Mouse (Mus musculus) natural killer cell, adult 2 months (primary cell): Measurements from ENCODE around the gene Rae1.

ENCODE experiments used
- DNase-seq, 2 experiments: peaks; one replicate each; pipeline ENCODE4 v3.0.0; 2022; ENCODE audit warnings: low spot score in 2 of 2

Rae1 gene

DNA sequence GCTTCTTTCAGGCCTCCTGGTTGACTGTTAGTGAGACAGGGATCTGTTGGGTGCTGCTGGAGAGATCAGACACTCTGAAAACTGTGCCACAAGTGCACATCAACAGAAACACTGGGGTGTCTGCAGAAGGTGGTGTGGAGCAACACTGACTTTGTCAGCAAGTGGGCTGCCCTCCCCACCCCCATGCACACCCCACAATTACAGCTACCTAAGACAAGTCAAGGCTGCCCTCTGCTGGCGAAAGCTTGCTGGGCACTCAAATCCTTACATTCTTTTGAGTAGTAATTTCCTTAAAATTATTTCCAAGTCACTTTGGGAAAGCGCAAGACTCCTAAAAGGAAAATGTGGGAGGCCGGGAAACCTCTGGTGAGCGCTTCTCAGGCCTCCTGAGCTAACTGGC, 3.7 kb upstream of the Rae1 start:
- DNase-seq = peak; percentile 54 to 74

DNA sequence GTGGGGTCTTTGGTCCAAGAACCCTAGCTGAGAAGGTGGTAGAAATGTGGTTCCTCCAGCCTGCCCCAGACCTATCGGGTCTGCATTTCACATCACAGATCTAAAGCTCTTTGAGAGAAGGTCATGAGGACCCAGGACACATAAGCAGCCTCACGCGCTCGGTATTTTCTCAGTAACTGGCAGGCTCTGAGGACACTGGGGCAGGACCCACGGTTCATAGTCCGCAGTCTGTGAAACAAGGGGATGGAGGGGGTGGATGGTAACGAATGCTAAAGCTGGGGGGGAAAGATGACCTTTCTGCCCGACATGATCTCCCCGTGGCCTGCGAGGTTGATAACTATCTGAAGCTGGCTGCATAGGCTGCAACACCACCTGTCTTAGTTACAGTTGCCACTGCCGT, 2.2 kb upstream of the Rae1 start:
- no peak for DNase-seq

DNA sequence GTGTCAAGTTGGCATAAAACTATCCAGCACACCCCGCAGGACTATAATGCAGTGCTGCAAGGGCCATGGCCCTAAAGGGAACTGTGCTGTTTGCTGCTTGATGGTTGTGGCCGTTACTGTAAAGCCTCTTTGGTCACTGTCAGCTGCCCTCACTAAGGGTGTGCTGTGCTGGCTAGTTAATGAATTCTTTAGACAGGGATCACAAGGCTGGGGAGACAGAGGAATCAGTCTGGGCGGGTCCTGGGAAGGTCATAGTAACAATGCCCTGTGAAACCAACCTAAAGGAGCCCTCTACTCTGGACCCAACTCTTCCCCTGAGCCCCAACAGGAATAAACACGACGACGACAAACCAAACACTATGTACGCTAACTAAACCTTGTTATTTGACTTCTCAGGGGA, 1.4 kb upstream of the Rae1 start:
- no peak for DNase-seq

DNA sequence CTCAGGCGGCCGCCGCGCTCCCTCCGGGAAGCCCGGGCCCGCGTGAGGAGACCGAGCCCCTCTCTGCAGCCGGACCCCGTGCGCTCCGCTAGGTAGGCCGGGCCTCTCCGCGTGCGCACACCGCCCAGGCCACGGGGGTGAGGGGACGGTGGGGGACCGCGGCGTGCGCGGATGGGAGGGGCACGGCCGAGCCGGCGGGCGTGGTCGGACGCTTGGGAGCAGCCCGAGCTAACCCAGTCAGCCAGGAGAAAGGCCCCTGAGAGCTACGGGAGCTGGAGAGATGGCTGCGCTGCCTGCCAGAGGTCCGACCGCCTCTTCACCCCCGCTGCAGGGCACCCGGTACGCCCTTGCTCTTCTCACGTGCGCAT, 352 bp downstream of the Rae1 start:
- DNase-seq = no peak

DNA sequence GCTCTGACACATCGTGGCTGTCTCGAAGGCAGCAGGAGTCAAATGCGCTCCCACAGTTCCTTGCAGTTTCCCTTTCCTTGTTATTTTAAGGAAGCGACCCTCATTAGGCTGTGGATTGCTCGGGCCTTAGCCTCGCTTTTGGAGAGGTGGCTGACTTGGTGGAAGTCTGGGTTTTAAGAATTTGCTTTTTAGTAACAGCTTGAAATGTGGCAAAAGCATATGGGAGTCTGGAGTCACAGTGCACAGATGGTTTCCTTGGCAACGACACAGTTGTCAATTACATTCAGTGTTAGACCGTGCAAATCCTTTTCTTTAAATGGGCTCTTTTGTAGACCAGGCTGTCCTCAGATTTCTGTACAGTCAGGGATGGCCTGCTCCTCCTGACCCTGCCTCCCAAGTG, 1.0 kb downstream of the Rae1 start:
- DNase-seq = no peak

DNA sequence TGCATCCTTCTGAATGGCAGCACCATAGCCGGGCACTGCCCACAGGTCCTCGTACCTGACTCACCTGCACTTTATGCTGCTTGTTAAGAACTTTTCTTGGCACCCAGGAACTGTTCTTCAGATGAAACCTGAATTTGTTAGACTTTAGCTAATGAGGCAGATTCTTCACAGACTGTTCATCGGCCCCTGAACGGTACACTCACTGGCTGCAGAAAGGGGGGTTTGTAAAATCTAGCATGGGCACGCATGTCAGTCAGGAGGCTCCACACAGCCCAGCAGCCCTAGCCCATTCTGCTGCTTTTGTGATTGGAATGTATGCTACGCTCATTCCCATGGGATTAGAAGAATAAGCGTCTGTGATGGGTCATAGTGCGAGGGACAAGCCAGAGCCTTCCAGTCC, 3.8 kb downstream of the Rae1 start:
- no peak for DNase-seq

DNA sequence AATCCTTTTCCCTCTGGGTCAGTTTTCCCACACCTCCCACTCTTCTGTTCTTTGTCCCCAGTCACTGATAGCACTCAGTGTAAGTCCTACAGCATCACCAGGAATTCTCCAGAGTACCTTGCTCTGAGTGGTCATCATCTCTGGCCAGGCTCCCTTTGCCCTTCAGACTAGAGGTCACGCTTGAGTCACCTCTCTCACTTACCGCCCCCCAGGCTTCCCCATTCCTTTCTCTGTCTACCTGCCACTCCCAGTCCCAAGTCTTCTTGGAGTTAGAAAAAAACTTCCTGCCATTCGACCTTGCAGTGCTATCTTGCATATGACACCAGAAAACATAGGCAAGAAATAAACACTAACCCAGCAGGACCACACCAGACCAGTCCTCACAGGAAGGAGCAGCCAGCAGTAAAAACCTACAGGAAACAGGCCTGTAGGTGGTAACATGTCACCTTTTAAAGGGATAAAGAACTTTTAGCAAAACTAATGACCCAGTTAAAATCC, 10.4 kb downstream of the Rae1 start:
- no peak for DNase-seq

DNA sequence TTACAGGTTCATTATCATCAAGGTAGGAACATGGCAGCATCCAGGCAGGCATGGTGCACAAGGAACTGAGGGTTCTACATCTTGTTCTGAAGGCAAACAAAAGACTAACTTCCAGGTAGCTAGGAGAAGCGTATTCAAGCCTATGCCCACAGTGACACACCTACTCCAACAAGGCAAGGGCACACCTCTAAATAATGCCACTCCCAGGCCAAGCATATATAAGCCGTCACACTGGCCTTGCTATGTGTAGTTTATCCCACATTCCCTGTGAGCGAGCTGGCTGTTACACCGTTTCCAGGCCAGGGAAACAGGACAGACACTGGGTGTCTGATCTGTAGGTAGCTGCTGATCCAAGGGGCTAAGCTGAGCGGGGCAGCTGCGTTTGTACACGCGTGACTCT, 11.5 kb downstream of the Rae1 start:
- DNase-seq = no peak

DNA sequence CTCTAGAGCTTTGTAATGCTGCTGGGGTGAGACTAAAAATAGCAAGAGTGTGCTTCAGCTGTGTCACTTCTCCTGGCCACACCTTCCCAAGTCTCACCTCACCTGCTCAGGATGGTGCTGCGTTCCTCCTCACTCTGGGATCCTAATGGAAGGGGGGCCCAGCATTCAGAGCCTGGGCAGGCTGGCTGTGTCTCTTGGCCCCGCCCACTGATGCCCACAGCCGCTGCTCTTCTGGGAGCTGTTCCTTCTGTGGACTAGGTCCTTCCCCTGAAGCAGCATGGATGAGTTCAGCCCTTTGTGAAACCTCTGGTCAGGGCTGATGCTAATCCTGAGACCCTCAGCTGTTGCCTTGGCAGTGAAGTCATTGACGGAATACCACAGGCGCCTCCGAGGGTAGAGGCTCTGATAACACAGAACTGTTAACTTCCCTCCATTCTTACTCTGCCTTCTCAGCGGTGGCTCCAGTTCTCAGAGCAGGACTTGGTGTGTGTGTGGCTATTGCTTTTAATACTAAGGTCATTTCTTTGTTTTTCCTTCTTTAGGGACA, 14.9 kb downstream of the Rae1 start:
- DNase-seq = no peak

DNA sequence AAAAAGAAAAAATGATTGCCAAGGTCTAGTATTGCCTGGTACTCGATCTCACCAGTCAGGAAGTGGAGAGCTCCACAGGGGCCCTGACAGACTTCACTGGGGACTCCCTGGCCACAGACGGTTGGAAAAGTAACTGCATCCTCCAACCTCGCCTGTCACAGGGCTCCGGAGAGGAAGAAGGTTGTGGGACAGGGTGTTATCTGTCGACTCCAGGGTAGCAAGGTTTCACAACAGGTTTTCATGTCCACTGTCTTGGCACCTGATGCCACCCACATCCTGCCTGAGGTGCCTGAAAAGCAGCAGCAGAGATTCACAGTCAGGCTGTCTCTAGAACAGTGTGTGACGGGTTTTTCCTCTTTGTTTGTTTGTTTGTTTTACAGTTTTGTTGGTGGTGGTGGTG, 18.0 kb downstream of the Rae1 start:
- DNase-seq = peak; percentile 70 to 77

DNA sequence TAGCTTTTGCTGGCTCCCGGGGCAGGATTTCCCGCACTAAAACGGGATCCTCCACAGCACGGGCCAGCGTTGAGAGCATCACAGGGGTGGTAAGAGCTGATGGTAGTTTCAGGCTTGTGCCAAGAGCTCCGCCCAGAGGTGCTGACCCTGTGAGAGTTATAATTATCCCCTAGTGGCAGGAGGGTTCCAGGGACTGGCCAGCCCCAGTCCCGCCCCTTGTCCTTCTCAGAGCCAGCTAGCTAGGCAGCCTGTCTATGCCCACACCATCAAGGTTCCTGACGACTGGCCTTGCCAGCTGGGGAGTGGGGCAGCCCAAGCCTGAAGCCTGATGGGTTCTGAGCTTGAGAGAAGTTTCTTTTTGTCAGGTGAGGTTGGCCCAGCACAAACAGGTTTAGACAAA, 18.7 kb downstream of the Rae1 start:
- peak in 1 of 2 experiments; percentile 27 for DNase-seq

DNA sequence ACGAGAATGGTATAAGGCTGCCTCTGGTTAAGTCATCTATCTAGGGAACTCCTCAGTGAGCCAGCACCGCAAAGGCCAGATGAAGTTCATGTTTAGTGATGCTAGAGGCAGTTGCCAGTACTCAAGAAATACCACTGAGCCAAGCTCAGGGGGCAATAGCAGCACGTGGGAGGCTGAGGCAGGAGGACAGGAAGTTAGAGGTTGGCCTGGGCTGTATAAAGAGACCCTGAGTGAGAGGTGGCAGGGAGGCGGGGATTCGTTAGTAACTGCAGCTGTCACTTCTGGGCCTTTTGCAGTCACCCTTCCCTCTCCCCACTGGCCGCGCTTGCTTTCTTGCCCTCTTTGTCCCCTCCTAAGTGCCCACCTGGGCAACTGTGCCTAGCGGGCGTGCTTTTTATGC, 19.4 kb downstream of the Rae1 start:
- peak; percentile 36 to 45 for DNase-seq

DNA sequence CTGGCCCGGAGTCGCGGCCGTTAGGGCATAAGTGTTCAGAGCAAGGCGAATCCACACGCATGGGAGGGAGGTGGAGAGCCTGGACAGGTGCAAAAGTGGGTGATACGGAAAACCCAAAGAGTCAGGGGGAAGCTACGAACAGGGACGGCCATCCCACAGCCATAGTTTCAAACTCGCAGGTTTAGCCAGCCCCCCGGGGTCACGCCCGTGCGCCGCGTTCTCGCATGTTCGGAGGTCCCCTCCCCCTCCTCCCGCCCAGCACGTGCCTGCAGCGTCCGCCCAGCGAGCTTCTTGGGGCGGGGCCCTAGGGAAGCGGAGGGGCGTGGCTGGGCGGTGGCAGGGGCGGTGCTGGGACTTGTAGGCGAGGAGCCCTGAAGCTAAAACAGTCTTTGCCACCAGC, 19.9 kb downstream of the Rae1 start:
- DNase-seq = peak; percentile 82 to 91

DNA sequence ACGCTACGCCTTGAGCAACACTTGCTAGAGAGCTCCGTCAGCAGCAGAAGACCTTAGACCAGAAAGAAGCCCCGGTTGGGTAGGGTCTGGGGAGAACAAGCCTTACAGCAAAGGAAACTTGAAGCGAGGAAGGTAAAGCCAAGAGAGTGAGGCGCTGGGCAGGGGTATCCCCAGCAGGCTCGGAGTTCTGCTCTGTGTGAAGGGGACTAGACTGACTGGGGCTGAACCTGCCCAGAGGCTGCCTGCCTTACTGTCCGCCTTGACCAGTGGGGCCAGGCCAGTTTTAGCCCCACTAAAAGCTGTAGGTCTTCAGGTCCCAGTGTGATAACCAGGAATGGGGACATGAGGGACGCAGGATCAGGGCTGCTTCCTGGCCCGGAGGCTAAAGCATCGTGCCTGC, 20.5 kb downstream of the Rae1 start, which contains the start of gene Rbm38:
Rbm38 (plus strand) TSS at position 69 of the 400 bp plus-strand sequence.
- DNase-seq = no peak

DNA sequence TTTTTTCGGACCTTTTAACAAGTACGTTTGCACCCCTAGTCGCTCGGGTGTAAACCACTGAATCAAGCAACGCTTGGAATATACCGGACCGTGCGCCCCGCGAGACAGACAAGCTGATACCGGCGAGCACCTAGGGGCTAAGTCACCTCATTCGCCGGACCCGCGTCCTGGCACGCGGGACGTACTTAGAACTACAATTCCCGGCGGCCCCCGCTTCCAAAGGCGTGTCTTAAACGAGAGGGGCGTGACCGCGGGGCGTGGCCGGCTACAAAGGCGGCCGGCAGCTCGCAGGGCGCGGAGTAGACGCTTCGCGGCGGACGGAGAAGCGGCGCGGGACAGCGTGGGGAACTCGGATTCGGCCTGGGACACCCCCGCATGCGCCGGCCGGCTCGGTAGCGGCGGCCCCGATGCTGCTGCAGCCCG, 21.7 kb downstream of the Rae1 start:
- peak; percentile 87 to 93 for DNase-seq

DNA sequence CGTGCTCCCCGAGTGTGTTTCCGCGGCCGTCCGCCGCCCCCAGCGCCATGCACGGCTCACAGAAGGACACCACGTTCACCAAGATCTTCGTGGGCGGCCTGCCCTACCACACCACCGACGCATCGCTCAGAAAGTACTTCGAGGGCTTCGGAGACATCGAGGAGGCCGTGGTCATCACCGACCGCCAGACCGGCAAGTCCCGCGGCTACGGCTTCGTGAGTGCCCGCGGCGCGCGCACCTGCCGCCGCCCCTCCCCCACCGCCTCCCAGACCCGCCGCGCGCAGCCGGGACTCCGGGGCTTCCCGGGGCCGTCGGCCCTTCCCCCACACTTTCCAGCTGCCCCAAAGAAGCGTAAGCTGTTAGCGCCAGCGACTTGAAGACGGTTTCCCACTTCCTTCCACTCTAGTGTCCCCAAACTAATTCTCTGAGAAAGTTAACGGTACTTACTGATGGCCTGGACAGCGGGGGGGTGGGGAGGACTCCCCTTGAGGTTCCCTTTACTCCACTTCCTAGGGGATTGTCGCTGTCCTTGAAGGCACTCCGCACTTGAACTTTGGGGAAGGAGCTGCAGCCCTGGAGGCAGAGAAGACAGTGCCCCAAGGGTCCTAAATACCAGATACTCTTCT, 22.3 kb downstream of the Rae1 start:
- peak; percentile 51 to 56 for DNase-seq

DNA sequence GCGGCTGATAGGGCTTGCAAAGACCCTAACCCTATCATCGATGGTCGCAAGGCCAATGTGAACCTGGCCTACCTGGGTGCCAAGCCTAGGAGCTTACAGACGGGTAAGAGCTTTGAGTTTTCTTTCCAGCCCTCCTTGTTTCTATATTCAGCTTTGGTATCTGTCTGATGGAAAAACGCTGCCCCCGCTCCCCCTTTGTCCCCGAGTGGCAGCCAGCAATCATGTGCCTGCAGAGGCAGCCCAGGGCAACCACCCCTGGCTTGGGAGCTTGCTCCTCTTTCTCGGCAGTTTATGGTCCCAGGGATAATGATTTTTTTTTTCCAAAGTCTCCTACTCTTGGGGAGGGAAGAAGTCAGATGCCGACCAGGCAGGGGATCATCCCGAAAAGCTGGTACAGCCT, 22.9 kb downstream of the Rae1 start:
- no peak for DNase-seq

DNA sequence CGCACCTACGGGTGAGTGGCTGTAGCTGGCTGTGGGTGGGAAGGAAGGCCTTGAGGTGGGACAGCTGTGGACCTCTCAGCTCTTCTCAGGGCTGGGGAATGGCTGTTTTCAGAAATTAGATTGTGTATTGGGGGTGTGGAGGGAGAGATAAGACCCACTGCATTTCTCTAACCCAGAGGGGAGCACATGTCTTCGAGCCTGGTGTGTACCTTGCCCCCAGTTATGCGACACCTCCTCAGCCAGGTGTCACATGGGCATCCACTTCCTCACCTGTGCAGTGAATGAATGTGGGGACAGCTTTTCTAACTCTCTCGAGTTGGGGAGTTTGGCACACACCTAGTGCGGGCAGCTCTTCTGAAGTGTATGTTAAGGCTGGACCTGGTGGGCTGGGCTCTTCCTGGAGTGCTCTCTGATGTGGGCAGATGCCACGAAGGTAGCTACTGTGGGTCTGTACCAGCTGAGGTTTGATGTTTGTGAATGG, 23.5 kb downstream of the Rae1 start:
- peak; percentile 45 to 61 for DNase-seq

DNA sequence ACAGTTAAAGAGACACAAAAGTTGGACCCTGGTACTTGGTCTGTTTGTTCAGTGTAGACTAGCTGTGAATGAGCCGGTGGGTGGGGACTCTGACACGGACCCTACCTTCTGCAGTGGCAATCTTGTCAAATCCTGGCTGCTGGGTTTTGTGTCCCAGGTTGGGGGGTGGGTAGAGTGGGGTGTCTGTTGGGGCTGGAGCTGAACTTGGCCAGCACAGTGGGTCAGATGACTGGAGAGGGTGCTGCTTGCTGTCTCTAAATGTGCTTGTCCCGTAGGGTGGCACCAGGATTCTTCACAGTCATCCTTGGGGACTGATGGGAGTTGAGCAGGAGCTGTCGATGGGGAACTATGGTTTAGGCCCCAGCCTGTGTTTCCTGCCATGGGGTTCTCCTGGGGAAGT, 24.0 kb downstream of the Rae1 start:
- DNase-seq = no peak

DNA sequence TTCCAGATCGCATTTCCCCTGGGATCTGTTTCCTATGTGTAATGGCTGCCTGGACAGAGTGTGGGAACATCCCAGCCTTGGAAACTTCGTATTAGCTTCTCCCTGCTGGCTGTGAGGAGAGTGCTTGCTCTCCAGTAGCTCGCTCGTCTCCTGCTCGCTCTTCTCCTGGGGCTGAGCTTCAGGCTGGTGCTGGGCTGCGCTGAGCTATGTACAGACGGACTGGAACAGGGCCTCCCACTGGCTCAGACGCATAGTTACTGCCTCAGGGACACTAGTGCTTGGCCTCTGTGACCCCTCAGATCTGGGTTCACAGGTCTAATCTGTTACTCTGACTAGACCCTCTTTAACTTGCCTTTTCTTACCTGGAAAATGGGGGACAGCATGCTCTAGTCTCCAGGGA, 24.5 kb downstream of the Rae1 start:
- DNase-seq = no peak

DNA sequence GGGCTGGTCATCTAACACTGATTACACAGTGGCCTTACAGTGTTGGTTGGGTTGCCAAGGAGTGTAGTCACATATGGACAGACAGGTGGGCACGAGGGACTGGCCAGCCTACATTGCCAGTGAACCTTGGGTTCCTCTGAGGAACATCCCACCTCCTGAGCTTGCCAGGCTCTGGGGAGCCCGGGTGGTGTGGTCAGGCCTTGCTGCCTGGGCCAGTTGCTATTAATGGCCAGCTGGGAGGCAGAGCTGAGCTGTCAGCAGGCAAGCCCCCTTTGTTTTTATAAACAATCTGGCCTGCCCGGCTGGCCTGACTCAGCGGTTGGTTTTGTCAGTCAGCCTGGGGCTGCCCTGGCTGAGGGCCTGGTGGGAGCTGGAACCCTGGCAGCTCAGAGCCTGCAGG, 25.0 kb downstream of the Rae1 start:
- no peak for DNase-seq

DNA sequence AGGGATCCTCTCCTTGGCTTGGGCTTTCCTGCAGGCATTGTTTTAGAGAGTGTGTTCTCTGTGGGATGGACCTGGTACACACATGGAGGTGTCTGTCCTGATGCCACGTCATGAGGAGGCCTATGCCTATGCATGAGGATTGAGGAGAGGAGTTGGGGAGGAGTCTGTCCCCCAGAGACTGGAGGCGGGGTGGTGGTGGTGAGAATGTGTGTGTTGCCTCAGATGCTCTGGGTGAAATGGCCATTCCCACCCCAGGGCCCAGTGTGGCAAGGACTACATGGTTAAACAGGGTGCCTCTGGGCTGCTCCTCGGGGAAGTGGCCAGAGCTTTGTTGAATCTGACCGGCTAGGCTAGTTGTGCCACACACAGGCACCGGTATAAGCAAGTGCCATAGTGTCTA, 26.4 kb downstream of the Rae1 start:
- no peak for DNase-seq

DNA sequence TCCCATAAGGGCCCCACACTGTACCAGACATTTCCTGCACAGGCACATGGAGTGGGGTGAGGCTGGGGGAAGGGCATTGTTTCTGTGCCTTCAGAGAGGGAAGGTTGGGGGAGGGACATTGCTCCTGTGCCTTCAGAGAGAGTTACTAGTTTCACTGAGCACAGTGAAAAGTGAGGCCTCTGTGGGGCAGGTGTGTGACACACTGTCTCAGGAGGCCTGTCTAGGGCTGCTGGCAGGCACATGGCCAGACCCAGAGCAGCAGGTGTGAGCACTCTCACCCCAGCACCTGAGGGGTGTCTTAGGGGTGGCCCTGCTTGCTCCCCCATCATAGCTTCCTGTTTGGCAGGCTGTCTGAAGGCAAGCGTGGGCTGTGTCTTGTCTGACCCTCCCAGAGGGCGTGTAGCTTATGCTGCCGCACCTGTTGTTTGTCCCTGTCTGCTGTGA, 26.8 kb downstream of the Rae1 start:
- DNase-seq = peak; percentile 37 to 87
